Mouse (Mus musculus) liver, embryonic 14.5 days (tissue): ENCODE measurements around the gene Fbxl17. TPM values are rescaled to one million over a fixed set of nuclear protein-coding genes. Genes with fewer than 3 reads are reported as not detected.

Experiments used
- ATAC-seq: fragments of 200-750 bp; cut with Nextera tagmentation; 2 replicates; pipeline ENCODE4 v1.8.0; 2017; ENCODE audit warnings: moderate number of reproducible peaks, mild to moderate bottlenecking, moderate library complexity; ENCODE audit not compliant: insufficient read depth
- DNase-seq, 3 experiments: peaks; one replicate each; pipeline ENCODE4 v3.0.0-alpha.2; 2012 to 2013; ENCODE audit warnings: low read depth in 3 of 3, low spot score in 3 of 3
- H3K27ac ChIP-seq: fragments of 300-500 bp; sonication (generic); 2 replicates; pipeline ENCODE4 v1.5.1; 2014; ENCODE audit warnings: moderate library complexity, mild to moderate bottlenecking, control low read depth, inconsistent platforms
- H3K27me3 ChIP-seq: fragments of 300-500 bp; sonication (generic); 2 replicates; pipeline ENCODE4 v1.6.1; 2014; ENCODE audit warnings: mild to moderate bottlenecking, low read length, moderate library complexity; ENCODE audit not compliant: control insufficient read depth, insufficient read depth
- H3K36me3 ChIP-seq: fragments of 300-500 bp; sonication (generic); replicated peaks from 2 replicates; pipeline ENCODE4 v1.6.1; 2014; ENCODE audit warnings: low read depth; ENCODE audit not compliant: control insufficient read depth, insufficient read depth
- H3K4me1 ChIP-seq, 2 experiments: fragments of 200-500 bp in 1 of 2; fragments of 300-500 bp in 1 of 2; sonication (generic) in 1 of 2; replicated peaks; 2 replicates each; pipeline ENCODE4 v1.6.1; 2012 to 2014; ENCODE audit warnings: antibody characterized with exemption in 1 of 2, inconsistent platforms in 1 of 2, low read length in 1 of 2; ENCODE audit not compliant: control insufficient read depth in 2 of 2, insufficient read depth in 2 of 2
- H3K4me2 ChIP-seq: fragments of 300-500 bp; sonication (generic); 2 replicates; pipeline ENCODE4 v1.6.1; 2014; ENCODE audit warnings: low read depth, mild to moderate bottlenecking, control low read depth, moderate library complexity
- H3K4me3 ChIP-seq, 2 experiments: fragments of 200-500 bp in 1 of 2; fragments of 300-500 bp in 1 of 2; sonication (generic) in 1 of 2; 2 replicates each; pipeline ENCODE4 v1.5.1; 2012 to 2014; ENCODE audit warnings: low read depth in 2 of 2, low read length in 2 of 2, mild to moderate bottlenecking in 2 of 2, control low read depth in 1 of 2, inconsistent platforms in 1 of 2, moderate library complexity in 1 of 2; ENCODE audit not compliant: insufficient read depth in 1 of 2
- H3K9ac ChIP-seq: fragments of 300-500 bp; sonication (generic); replicated peaks from 2 replicates; pipeline ENCODE4 v1.6.1; 2014; ENCODE audit warnings: mild to moderate bottlenecking, control low read depth, moderate library complexity
- H3K9me3 ChIP-seq: fragments of 300-500 bp; sonication (generic); 2 replicates; pipeline ENCODE4 v1.6.1; 2016; ENCODE audit warnings: low read length, mixed read lengths; ENCODE audit not compliant: control insufficient read depth
- CTCF ChIP-seq: IDR thresholded peaks from 2 replicates; pipeline ENCODE4 v1.5.1; 2016; ENCODE audit warnings: antibody characterized with exemption, low read depth, control low read depth
- EP300 ChIP-seq: IDR thresholded peaks from 2 replicates; pipeline ENCODE4 v1.6.1; 2016; ENCODE audit warnings: antibody characterized with exemption, low read depth
- WGBS: fragments of 180-500 bp; shearing (Covaris S2); extraction: QIAGEN DNeasy Blood & Tissue Kit; methylation state at CpG from one replicate; pipeline ENCODE4 v1.1.7; 2014; ENCODE audit not compliant: insufficient replicate concordance; 5-methylcytosine and 5-hydroxymethylcytosine counted together
- polyA plus RNA-seq, 2 experiments: library from polyadenylated mRNA; depleted of rRNA in 1 of 2; stranded (reverse) in 1 of 2; unstranded in 1 of 2; fragments of >200 nt; fragmentation: Nextera tagmentation in 1 of 2; extraction: Ambion mirVana in 1 of 2; gene quantifications; 2 replicates each; pipeline versions ENCODE4 v1.2.1 to v1.2.3; 2012 to 2014

Gene Fbxl17
- polyA plus RNA-seq, 2 experiments: 1.9 TPM

GRCm38 (mm10) chr17:63112826-63113225 is 387.0 kb downstream of the Fbxl17 start:
- 67% methylated on average over 5 of the region's 5 CpGs for WGBS

GRCm38 (mm10) chr17:63110994-63111393 is 388.8 kb downstream of the Fbxl17 start:
- ATAC-seq (no peak), DNase-seq (no peak)
- no peak overlapping the region for H3K4me3 ChIP-seq
- no peak overlapping the region for H3K9ac ChIP-seq
- H3K27ac ChIP-seq: no peak overlapping the region
- H3K27me3 ChIP-seq: no peaks in the 10 kb centered on the region
- H3K4me2 ChIP-seq: no peak overlapping the region
- TF ChIP-seq EP300 (no peak), CTCF (no peak)
- no peaks in the 10 kb centered on the region for H3K4me1 ChIP-seq
- H3K9me3 ChIP-seq: no peaks in the 10 kb centered on the region
- WGBS: 68% methylated on average over 6 of the region's 6 CpGs
- no peaks in the 10 kb centered on the region for H3K36me3 ChIP-seq

More at GRCm38 (mm10) chr17:63112826-63113225, 387.0 kb downstream of the Fbxl17 start:
- Histone ChIP-seq H3K36me3 (no peaks in the 10 kb centered on the region), H3K4me3 (no peak overlapping the region), H3K4me1 (no peaks in the 10 kb centered on the region), H3K27ac (no peak overlapping the region), H3K27me3 (no peaks in the 10 kb centered on the region), H3K9me3 (no peaks in the 10 kb centered on the region), H3K9ac (no peak overlapping the region), H3K4me2 (no peak overlapping the region)
- ATAC-seq (no peak), DNase-seq (no peak)
- TF ChIP-seq CTCF (no peak), EP300 (no peak)

GRCm38 (mm10) chr17:63110211-63110755 is 389.5 kb downstream of the Fbxl17 start:
- H3K27ac ChIP-seq: no peak overlapping the region
- no peak overlapping the region for H3K9ac ChIP-seq
- H3K4me1 ChIP-seq: no peaks in the 10 kb centered on the region
- no peaks in the 10 kb centered on the region for H3K27me3 ChIP-seq
- no peak for DNase-seq
- TF ChIP-seq EP300: no peak
- no peak for TF ChIP-seq CTCF
- no peaks in the 10 kb centered on the region for H3K9me3 ChIP-seq
- H3K36me3 ChIP-seq: no peaks in the 10 kb centered on the region
- WGBS: 74% methylated on average over 7 of the region's 7 CpGs
- H3K4me2 ChIP-seq: no peak overlapping the region
- H3K4me3 ChIP-seq: no peak overlapping the region
- ATAC-seq: no peak

GRCm38 (mm10) chr17:63108035-63108434 is 391.8 kb downstream of the Fbxl17 start:
- TF ChIP-seq EP300 (no peak), CTCF (no peak)
- 68% methylated on average over 5 of the region's 5 CpGs for WGBS
- H3K4me2 ChIP-seq: no peak overlapping the region
- H3K27me3 ChIP-seq: no peaks in the 10 kb centered on the region
- no peak overlapping the region for H3K4me3 ChIP-seq
- H3K27ac ChIP-seq: no peak overlapping the region
- ATAC-seq (no peak), DNase-seq (no peak)
- no peak overlapping the region for H3K9ac ChIP-seq
- no peaks in the 10 kb centered on the region for H3K9me3 ChIP-seq
- no peaks in the 10 kb centered on the region for H3K36me3 ChIP-seq
- no peaks in the 10 kb centered on the region for H3K4me1 ChIP-seq

- 77% methylated on average over 4 of the region's 4 CpGs for WGBS
- H3K4me1 ChIP-seq: no peaks in the 10 kb centered on the region
- TF ChIP-seq EP300 (no peak), CTCF (no peak)
- ATAC-seq (no peak), DNase-seq (no peak)
- no peak overlapping the region for H3K9ac ChIP-seq
- no peak overlapping the region for H3K4me2 ChIP-seq
- no peak overlapping the region for H3K4me3 ChIP-seq
- H3K27me3 ChIP-seq: no peaks in the 10 kb centered on the region
- H3K36me3 ChIP-seq: no peaks in the 10 kb centered on the region
- H3K9me3 ChIP-seq: no peaks in the 10 kb centered on the region
- no peak overlapping the region for H3K27ac ChIP-seq
Observed at GRCm38 (mm10) chr17:63107515-63107914, 392.3 kb downstream of the Fbxl17 start.
